Mouse (Mus musculus): ENCODE results near the gene Pcx. TPM values are rescaled to one million over a fixed set of nuclear protein-coding genes. Genes with fewer than 3 reads are reported as not detected.
"Not testable (repeated sequence)": the region's sequence is repeated elsewhere in the genome, so short reads cannot be mapped to it uniquely, and the experiment has no call there.

Gene Pcx
- polyA plus RNA-seq, 1 experiment from 2014 or later, result 18.5 TPM

GRCm38 (mm10) chr19:4571658-4572057 is 61.4 kb downstream of the Pcx start:
- no peaks in the 10 kb centered on the region for H3K9me3 ChIP-seq
- H3K4me2 ChIP-seq, result no peak overlapping the region
- H3K4me1 ChIP-seq, result no peaks in the 10 kb centered on the region
- no peaks in the 10 kb centered on the region for H3K36me3 ChIP-seq
- H3K27ac ChIP-seq, result 0 out of 2 replicates have a peak overlapping the region, but pooled peaks have one; percentile 9
- no peak overlapping the region for H3K4me3 ChIP-seq
- no peak for ATAC-seq (ENCODE audit: borderline replicate concordance, extremely low read depth, low FRiP score, low TSS enrichment)
- H3K9ac ChIP-seq, result no peak overlapping the region
- H3K27me3 ChIP-seq, result no peaks in the 10 kb centered on the region
- 79% methylated on average over 1 of the region's 1 CpGs for WGBS

DNA sequence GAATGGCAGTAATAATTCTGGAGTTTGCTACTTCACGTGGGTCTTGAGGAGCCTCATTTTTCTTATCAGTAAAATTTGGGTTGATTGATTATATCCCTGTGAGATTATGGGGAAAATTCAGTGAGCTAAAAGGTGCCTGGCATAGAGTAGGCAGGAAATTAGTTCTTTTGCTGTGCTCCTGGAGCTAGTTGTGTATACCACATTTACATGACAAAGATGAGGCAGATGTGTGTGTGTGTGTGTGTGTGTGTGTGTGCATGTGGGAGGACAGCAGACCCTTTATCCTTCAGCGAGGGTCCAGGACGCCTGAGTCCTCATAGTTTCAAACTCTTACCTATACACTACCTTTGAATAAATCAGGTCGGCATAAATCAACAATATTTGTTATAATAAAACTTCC is 61.8 kb downstream of the Pcx start:
- Histone ChIP-seq H3K27ac (0 out of 2 replicates have a peak overlapping the region, but pooled peaks have one; percentile 9), H3K4me2 (no peak overlapping the region)
- 68% methylated on average over 4 of the region's 4 CpGs for whole genome bisulfite sequencing

DNA sequence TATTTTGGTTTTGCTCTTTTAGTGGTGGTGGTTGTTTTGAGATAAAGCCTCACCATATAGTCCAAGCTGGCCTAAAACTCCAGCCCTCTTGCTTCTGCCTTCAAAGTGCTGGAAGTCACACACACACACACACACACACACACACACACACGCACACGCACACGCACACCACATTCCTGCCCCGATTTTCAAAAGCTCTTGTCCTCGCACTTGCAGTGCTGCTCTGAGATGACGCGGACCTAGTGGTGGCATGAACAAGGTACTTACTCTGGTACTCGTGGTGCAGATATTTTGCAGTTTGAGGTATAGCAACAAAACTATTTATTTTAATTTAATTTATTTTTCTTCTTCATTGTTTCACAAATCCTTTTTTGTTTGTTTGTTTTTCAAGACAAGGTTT is 62.2 kb downstream of the Pcx start:
- H3K9ac ChIP-seq, result no peak overlapping the region
- no peaks in the 10 kb centered on the region for H3K4me1 ChIP-seq
- 48% methylated on average over 8 of the region's 8 CpGs for WGBS
- no peak overlapping the region for H3K4me2 ChIP-seq
- H3K27me3 ChIP-seq, result no peaks in the 10 kb centered on the region
- H3K36me3 ChIP-seq, result no peaks in the 10 kb centered on the region
- H3K9me3 ChIP-seq, result no peaks in the 10 kb centered on the region
- no peak overlapping the region for H3K27ac ChIP-seq
- no peak overlapping the region for H3K4me3 ChIP-seq
- no peak for ATAC-seq (ENCODE audit: borderline replicate concordance, extremely low read depth, low FRiP score, low TSS enrichment)

More for the DNA sequence above, 61.8 kb downstream of the Pcx start:
- no peak overlapping the region for H3K4me3 ChIP-seq
- no peak for ATAC-seq (ENCODE audit: borderline replicate concordance, extremely low read depth, low FRiP score, low TSS enrichment)
- H3K4me1 ChIP-seq, result no peaks in the 10 kb centered on the region
- H3K36me3 ChIP-seq, result no peaks in the 10 kb centered on the region
- no peak overlapping the region for H3K9ac ChIP-seq
- no peaks in the 10 kb centered on the region for H3K9me3 ChIP-seq
- H3K27me3 ChIP-seq, result no peaks in the 10 kb centered on the region

GRCm38 (mm10) chr19:4573241-4573640 is 63.0 kb downstream of the Pcx start:
- no peaks in the 10 kb centered on the region for H3K9me3 ChIP-seq
- no peak overlapping the region for H3K27ac ChIP-seq
- 80% methylated on average over 1 of the region's 1 CpGs for WGBS
- H3K4me2 ChIP-seq, result no peak overlapping the region
- no peak for ATAC-seq (ENCODE audit: borderline replicate concordance, extremely low read depth, low FRiP score, low TSS enrichment)
- H3K9ac ChIP-seq, result no peak overlapping the region
- no peak overlapping the region for H3K4me3 ChIP-seq
- no peaks in the 10 kb centered on the region for H3K27me3 ChIP-seq
- H3K4me1 ChIP-seq, result no peaks in the 10 kb centered on the region
- H3K36me3 ChIP-seq, result no peaks in the 10 kb centered on the region

- Histone ChIP-seq H3K36me3 (no peaks in the 10 kb centered on the region), H3K27me3 (no peaks in the 10 kb centered on the region), H3K9me3 (no peaks in the 10 kb centered on the region), H3K9ac (no peak overlapping the region), H3K27ac (no peak overlapping the region), H3K4me3 (no peak overlapping the region), H3K4me2 (no peak overlapping the region), H3K4me1 (no peaks in the 10 kb centered on the region)
- ATAC-seq (ENCODE audit: borderline replicate concordance, extremely low read depth, low FRiP score, low TSS enrichment), result no peak; the same call in 1 of the 2 replicates
- WGBS, result 33% methylated on average over 2 of the region's 2 CpGs
Observed at GRCm38 (mm10) chr19:4578799-4579198, 68.5 kb downstream of the Pcx start.

DNA sequence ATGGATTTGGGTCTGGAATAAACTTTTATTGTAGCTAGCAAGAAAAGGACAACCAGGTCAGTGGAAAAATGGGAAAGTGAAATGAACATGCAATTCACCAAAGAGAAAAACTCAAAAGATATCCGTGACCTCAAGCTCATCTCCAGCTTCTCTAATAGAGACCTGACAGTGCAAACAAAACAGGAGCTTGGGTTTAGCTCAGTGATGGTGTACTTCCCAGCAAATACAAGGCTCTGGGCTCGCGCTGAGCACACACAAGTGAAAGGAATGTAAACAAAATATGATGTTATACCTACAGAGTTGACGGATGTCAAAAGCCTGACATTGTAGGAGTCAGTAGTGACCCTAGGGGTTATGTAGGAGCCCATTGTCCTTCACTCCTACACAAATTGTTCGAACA is 69.0 kb downstream of the Pcx start:
- Histone ChIP-seq H3K9me3 (no peaks in the 10 kb centered on the region), H3K27ac (no peak overlapping the region), H3K4me3 (no peak overlapping the region), H3K4me2 (no peak overlapping the region), H3K27me3 (no peaks in the 10 kb centered on the region), H3K9ac (no peak overlapping the region), H3K4me1 (no peaks in the 10 kb centered on the region), H3K36me3 (no peaks in the 10 kb centered on the region)
- ATAC-seq (ENCODE audit: borderline replicate concordance, extremely low read depth, low FRiP score, low TSS enrichment), result no peak
- 50% methylated on average over 5 of the region's 5 CpGs for WGBS

DNA sequence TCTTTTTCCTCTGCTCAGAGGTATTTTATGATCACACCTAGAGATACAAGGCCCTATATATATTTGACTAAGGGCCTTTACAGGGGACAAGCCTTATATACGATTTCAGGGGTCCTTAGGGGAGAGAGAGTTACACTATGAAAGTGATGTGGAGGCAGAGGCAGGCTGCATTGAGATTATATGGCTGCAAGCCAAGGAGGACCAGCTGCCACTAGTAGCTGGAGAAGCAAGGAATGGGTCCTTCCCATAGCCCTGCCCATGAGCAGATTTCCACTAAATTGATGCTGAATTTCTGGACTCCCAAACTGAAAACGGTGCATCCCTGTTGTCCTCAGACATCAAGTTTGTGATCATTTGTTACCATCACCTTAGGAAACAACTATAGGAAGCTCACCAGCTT is 73.6 kb downstream of the Pcx start:
- H3K27me3 ChIP-seq, result no peaks in the 10 kb centered on the region
- no peak for ATAC-seq (ENCODE audit: borderline replicate concordance, extremely low read depth, low FRiP score, low TSS enrichment)
- no peak overlapping the region for H3K27ac ChIP-seq
- no peak overlapping the region for H3K4me3 ChIP-seq
- H3K9me3 ChIP-seq, result no peaks in the 10 kb centered on the region
- no peak overlapping the region for H3K9ac ChIP-seq
- WGBS, result 47% methylated on average over 2 of the region's 2 CpGs
- H3K4me2 ChIP-seq, result no peak overlapping the region
- no peaks in the 10 kb centered on the region for H3K4me1 ChIP-seq
- no peaks in the 10 kb centered on the region for H3K36me3 ChIP-seq

DNA sequence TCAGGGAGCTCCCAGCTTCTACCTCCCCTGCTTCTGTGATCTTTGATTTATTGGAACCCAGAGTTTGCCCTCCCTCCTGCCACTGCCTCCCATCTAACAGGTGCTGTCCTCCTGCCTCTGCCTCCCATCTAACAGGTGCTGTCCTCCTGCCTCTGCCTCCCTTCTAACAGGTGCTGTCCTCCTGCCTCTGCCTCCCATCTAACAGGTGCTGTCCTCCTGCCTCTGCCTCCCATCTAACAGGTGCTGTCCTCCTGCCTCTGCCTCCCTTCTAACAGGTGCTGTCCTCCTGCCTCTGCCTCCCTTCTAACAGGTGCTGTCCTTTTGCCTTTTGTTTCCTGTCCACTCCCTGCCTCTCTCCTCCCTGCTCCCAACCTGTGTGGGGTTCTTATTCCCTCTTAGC is 76.5 kb downstream of the Pcx start:
- H3K4me2 ChIP-seq, result not testable (repeated sequence)

DNA sequence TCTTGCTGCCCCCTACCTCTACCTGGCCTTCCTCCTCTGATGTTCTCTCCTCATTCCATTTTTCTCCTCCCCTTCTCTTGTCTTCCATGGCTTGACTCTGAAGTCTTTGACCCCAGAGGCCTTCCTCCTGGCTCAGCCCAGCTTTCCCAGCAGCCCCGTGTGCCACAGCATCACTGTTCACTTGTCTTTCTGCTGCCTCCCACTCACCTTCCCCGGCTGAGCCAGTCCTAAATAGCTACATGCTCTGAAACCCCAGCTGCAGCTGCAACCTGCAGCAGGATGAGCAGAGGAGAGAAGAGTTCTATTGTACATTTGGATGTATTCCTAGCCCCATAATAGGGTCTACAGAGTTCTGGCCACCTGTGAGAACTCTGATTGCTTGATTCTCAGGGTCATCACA is 77.2 kb downstream of the Pcx start:
- H3K9ac ChIP-seq, result no peak overlapping the region
- WGBS, result 55% methylated on average over 2 of the region's 2 CpGs

More for the DNA sequence above, 76.5 kb downstream of the Pcx start:
- not testable (repeated sequence) for ATAC-seq (ENCODE audit: borderline replicate concordance, extremely low read depth, low FRiP score, low TSS enrichment); H3K36me3 ChIP-seq; H3K4me1 ChIP-seq; H3K27me3 ChIP-seq; H3K27ac ChIP-seq; H3K9ac ChIP-seq; H3K4me3 ChIP-seq; H3K9me3 ChIP-seq

DNA sequence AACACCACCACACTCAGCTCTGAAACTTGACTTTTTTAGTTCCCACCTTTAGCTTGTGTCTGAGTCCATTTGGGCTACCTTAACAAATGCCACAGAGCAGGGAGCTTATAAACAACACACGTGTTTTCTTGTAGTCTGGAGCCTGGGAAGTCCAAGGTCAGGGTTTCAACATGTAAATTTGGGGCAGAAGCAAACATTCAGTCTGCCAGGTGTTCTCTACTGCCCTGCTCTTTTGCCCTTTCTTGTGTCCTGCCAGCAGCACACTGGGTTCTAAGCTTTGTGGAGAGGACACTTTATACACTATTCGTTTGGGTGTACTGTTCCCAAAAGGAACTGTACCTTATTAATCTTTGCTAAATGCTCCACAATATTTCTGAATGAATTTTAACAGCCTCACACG is 78.2 kb downstream of the Pcx start:
- H3K9ac ChIP-seq, result no peak overlapping the region
- no peak overlapping the region for H3K4me2 ChIP-seq
- no peak overlapping the region for H3K27ac ChIP-seq
- no peaks in the 10 kb centered on the region for H3K36me3 ChIP-seq
- H3K9me3 ChIP-seq, result no peaks in the 10 kb centered on the region
- no peaks in the 10 kb centered on the region for H3K27me3 ChIP-seq
- 57% methylated on average over 3 of the region's 3 CpGs for WGBS
- H3K4me1 ChIP-seq, result no peaks in the 10 kb centered on the region
- ATAC-seq (ENCODE audit: borderline replicate concordance, extremely low read depth, low FRiP score, low TSS enrichment), result no peak
- H3K4me3 ChIP-seq, result no peak overlapping the region

More for the DNA sequence above, 77.2 kb downstream of the Pcx start:
- Histone ChIP-seq H3K4me2 (no peak overlapping the region), H3K36me3 (no peaks in the 10 kb centered on the region), H3K27me3 (no peaks in the 10 kb centered on the region), H3K4me1 (no peaks in the 10 kb centered on the region), H3K27ac (no peak overlapping the region), H3K9me3 (no peaks in the 10 kb centered on the region), H3K4me3 (no peak overlapping the region)
- ATAC-seq (ENCODE audit: borderline replicate concordance, extremely low read depth, low FRiP score, low TSS enrichment), result no peak

- Histone ChIP-seq H3K36me3 (no peaks in the 10 kb centered on the region), H3K4me1 (no peaks in the 10 kb centered on the region), H3K9ac (no peak overlapping the region), H3K27ac (no peak overlapping the region), H3K4me3 (no peak overlapping the region), H3K4me2 (no peak overlapping the region), H3K27me3 (no peaks in the 10 kb centered on the region), H3K9me3 (no peaks in the 10 kb centered on the region)
- WGBS, result 52% methylated on average over 1 of the region's 1 CpGs
- ATAC-seq (ENCODE audit: borderline replicate concordance, extremely low read depth, low FRiP score, low TSS enrichment), result no peak
Observed at GRCm38 (mm10) chr19:4589081-4589480, 78.8 kb downstream of the Pcx start.

DNA sequence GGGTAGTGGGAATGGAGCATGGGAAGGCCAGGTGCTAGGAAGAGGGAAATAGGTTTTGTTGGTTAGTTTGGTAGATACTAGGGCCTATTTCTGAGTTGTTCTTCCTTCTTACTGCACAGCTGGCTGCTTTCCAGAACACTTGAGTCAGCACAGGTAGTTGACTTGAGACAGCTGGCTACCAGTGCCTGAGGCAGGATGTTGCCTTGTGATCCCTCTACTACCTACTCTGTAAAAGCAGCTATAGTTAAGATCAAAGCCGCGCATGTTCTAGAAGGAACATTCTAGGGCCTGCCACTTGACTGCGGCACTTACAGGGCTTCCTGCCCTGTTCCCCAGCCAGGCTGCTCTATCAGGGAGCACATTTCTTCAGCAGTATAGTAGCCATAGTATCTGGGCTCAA is 79.8 kb downstream of the Pcx start:
- no peak for ATAC-seq (ENCODE audit: borderline replicate concordance, extremely low read depth, low FRiP score, low TSS enrichment)
- Histone ChIP-seq H3K4me2 (no peak overlapping the region), H3K9me3 (no peaks in the 10 kb centered on the region), H3K4me3 (no peak overlapping the region), H3K9ac (no peak overlapping the region), H3K27me3 (no peaks in the 10 kb centered on the region), H3K4me1 (no peaks in the 10 kb centered on the region), H3K27ac (no peak overlapping the region), H3K36me3 (no peaks in the 10 kb centered on the region)
- 46% methylated on average over 3 of the region's 3 CpGs for WGBS

DNA sequence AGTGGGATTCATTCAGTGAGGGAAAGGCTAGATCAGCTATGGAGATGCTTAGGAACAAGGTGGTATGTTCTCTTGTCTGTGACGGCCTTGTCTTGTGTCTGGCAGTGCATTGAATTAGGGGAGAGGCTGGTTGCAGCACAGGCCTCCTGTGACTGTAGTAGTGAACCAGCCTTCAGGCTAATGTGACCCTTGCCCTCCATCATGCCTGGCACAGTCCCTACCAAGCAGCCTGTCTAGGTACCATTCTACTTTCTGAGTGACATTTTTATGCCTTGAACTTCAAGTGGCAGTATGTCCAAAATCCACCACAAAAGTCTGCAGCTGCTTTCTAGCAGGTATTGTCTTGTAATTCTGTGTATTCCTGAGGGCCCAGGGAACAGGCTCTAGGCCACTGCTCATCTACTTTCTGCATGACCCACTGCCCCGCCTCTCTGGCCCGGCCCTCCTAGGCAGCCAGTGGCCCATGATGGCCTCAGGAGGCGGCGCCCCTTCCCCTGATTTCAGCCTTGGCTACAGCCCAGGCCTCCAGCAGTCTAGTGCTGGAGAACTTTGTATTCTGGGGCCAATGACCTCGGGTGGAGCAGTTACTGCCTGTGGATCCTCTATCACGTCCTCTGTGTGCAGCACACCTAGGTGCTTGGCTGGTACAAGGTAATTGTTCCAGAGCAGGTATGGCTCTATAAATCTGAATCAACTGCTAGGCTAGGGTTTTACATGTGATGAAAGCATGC is 83.7 kb downstream of the Pcx start:
- H3K9me3 ChIP-seq, result no peaks in the 10 kb centered on the region
- H3K27ac ChIP-seq, result no peak overlapping the region
- H3K4me1 ChIP-seq, result no peaks in the 10 kb centered on the region
- H3K9ac ChIP-seq, result no peak overlapping the region
- no peaks in the 10 kb centered on the region for H3K36me3 ChIP-seq
- H3K4me2 ChIP-seq, result no peak overlapping the region
- ATAC-seq (ENCODE audit: borderline replicate concordance, extremely low read depth, low FRiP score, low TSS enrichment), result no peak
- no peak overlapping the region for H3K4me3 ChIP-seq
- 62% methylated on average over 7 of the region's 7 CpGs for WGBS
- no peaks in the 10 kb centered on the region for H3K27me3 ChIP-seq

Data from lung, embryonic 15.5 days (tissue).